Mouse (Mus musculus) limb, embryonic 10.5 days (tissue): ENCODE measurements around the gene Tmem151a. TPM values are rescaled to one million over a fixed set of nuclear protein-coding genes. Genes with fewer than 3 reads are reported as not detected.

Experiments used
- DNase-seq: peaks from one replicate; pipeline ENCODE4 v3.0.0-alpha.2; 2017; ENCODE audit warnings: low spot score
- H3K27ac ChIP-seq: fragments of 300-500 bp; sonication (generic); 2 replicates; pipeline ENCODE4 v1.5.1; 2016; ENCODE audit warnings: mild to moderate bottlenecking
- H3K27me3 ChIP-seq: fragments of 300-500 bp; sonication (generic); 2 replicates; pipeline ENCODE4 v1.6.1; 2016; ENCODE audit warnings: low read depth, mild to moderate bottlenecking; ENCODE audit not compliant: poor library complexity, severe bottlenecking
- H3K36me3 ChIP-seq: fragments of 300-500 bp; sonication (generic); 2 replicates; pipeline ENCODE4 v1.6.1; 2016; ENCODE audit warnings: mild to moderate bottlenecking, moderate library complexity
- H3K4me1 ChIP-seq: fragments of 300-500 bp; sonication (generic); 2 replicates; pipeline ENCODE4 v1.6.1; 2016
- H3K4me3 ChIP-seq: fragments of 300-500 bp; sonication (generic); 2 replicates; pipeline ENCODE4 v1.5.1; 2016; ENCODE audit warnings: mild to moderate bottlenecking, moderate library complexity
- H3K9me3 ChIP-seq: fragments of 300-500 bp; sonication (generic); replicated peaks from 2 replicates; pipeline ENCODE4 v1.6.1; 2016; ENCODE audit warnings: mild to moderate bottlenecking
- WGBS: fragments of 180-500 bp; shearing (Covaris S2); methylation state at CpG from one replicate; pipeline ENCODE4 v1.1.7; 2016; 5-methylcytosine and 5-hydroxymethylcytosine counted together
- polyA plus RNA-seq: library from polyadenylated mRNA; unstranded; fragments of >200 nt; fragmentation: Nextera tagmentation; extraction: Ambion mirVana; gene quantifications from 2 replicates; pipeline ENCODE4 v1.2.1, GENCODE M21; 2016

The Tmem151a gene
- polyA plus RNA-seq, 1 experiment from 2014 or later: 2.4 TPM

DNA sequence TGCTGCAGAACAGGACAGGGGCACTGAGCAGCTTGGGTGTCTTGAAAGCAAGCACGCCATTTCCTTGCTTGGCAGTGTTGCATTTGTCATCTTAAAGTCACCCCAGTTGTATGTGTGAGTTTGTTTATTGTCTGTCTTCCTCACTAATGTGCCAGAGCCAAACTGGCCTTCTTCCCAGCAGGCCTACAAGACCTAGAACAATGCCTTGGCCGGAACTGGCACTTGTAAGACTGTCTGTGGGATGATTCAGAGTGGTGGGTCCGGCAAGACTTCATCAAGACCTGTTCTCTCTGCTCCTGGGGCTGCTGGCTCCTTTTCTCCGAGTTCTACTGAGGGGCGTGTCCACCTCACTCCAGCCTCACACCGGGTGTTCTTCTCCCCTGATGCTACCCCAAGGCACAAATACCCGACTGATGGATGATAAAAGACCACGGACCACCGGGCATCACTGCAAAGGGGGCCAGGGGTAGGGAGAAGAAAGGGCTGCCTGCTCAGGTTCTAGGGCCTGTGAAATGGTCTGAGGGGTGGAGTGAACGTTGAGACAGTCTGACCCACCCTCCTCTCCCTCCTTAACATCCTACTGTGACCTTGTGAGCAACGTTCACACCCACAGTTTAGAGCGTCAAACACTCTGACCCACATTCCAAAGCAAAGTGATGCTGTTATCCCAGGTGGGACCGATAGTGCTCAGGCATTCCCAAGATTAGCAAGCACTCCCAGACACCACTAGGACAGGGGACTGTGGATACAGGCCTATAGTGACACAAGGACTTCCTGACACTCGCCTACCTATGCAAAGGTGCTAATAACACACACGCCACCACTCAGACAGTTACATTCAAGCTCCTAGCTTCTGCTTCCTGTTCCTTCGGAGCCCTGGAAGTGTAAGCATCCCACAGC is 27.2 kb downstream of the Tmem151a start:
- H3K36me3 ChIP-seq: no peaks in the 10 kb centered on the region
- peak overlapping the region; percentile 82 for H3K27ac ChIP-seq
- H3K27me3 ChIP-seq: peaks cover 25% of the 10 kb centered on the region
- H3K4me1 ChIP-seq: peaks cover 68% of the 10 kb centered on the region
- DNase-seq: peak; percentile 29
- H3K4me3 ChIP-seq: peak overlapping the region; percentile 25; the same call in 1 of the 2 replicates
- no peaks in the 10 kb centered on the region for H3K9me3 ChIP-seq
- WGBS: 22% methylated on average over 16 of the region's 16 CpGs

DNA sequence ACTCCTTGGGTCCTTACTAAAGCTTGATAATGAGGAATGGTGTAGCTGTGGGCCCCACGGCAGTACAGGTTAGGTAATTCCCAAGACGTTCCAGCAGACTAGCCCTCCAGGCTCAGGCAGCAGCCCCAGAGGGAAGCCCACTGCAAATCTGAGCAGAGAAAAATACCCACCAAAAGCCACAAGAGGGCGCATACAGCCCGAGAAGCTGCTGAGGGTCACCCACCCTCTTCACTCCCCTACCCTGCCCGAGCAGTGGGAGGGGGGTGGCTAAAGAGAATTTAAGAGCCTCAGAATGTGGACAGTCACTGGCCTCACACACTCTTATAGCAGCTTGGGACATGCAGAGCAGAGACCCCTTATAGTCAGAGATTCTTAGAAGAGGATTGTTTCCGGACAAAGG is 29.1 kb downstream of the Tmem151a start:
- DNase-seq: peak; percentile 83
- Histone ChIP-seq H3K27ac (peak overlapping the region; percentile 78), H3K9me3 (no peaks in the 10 kb centered on the region), H3K4me1 (peaks cover 70% of the 10 kb centered on the region), H3K27me3 (peaks cover 43% of the 10 kb centered on the region), H3K36me3 (no peaks in the 10 kb centered on the region), H3K4me3 (peak overlapping the region; percentile 29)
- WGBS: 11% methylated on average over 6 of the region's 6 CpGs

DNA sequence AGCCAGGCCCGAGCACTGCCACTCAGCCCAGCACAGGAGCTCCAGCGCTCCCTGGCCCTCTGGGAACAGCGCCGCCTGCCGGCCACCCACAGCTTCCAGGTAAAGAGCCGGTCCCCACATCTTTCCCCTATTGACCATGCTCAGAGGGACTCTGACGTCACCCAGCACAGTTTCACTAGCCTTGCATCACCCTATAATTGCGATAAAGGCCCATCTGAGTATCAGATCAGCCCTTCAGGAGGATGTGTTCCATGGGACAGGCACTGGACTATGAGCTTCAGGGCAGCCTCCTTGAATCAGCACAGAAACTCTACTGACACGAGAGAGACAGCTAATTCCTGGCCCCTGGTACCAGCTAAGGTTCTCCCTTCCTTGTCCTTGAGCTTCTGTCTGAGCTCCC is 31.4 kb downstream of the Tmem151a start:
- peak; percentile 90 for DNase-seq
- Histone ChIP-seq H3K4me3 (no peak overlapping the region), H3K4me1 (peaks cover 65% of the 10 kb centered on the region), H3K27me3 (peaks cover 62% of the 10 kb centered on the region), H3K9me3 (no peaks in the 10 kb centered on the region), H3K36me3 (peaks cover 12% of the 10 kb centered on the region), H3K27ac (no peak overlapping the region; the same call in 1 of the 2 replicates)
- 17% methylated on average over 9 of the region's 9 CpGs for WGBS

DNA sequence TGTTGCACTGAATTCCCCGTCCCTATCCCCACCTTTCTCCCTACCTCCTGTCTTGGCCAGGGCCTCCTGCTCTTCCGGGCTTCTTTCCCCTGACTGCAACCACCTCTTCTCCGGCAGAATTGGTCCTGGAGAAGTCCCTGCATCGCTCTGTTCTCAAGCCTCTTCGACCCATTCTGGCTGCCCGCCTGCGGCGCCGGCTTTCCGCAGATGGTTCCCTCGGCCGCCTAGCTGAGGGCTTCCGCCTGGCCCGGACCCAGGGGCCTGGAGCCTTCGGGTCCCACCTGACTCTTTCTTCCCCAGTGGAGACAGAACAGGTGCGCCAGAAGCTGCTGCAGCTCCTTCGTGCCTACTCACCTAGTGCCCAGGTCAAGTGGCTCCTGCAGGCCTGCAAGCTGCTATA is 32.5 kb downstream of the Tmem151a start:
- no peaks in the 10 kb centered on the region for H3K9me3 ChIP-seq
- DNase-seq: no peak
- H3K27me3 ChIP-seq: peaks cover 62% of the 10 kb centered on the region
- peaks cover 23% of the 10 kb centered on the region for H3K36me3 ChIP-seq
- WGBS: 49% methylated on average over 17 of the region's 17 CpGs
- H3K4me1 ChIP-seq: peaks cover 55% of the 10 kb centered on the region
- no peak overlapping the region for H3K4me3 ChIP-seq
- H3K27ac ChIP-seq: peak overlapping the region; percentile 50; the same call in 1 of the 2 replicates

DNA sequence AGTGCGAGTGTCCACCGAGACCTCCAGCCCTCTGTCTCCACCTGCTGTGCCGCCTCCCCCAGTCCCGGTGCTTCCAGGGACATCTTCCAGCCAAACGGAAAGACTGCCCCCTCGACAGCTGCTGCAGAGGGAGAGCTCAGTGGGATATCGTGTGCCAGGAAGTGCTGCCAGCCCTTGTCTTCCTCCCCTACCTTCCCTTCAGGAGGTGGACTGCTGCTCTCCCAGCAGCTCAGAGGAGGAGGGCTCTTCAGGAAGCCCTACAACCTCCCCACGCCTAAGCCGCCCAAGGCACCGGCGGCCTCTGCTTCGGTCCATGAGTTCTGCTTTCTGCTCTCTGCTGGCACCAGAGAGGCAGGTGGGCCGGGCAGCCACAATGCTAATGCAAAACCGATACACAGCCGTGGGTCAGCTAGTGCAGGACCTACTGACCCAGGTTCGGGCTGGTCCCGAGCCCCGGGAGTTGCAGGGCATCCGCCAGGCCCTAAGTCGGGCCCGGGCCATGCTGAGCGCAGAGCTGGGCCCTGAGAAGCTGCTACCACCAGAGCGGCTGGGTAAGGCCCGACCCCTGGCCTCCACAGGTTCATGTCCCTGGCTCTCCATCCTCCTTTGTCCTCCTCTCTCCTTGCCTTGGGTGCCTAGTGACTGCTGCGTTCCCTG is 33.0 kb downstream of the Tmem151a start:
- WGBS: 21% methylated on average over 25 of the region's 25 CpGs

DNA sequence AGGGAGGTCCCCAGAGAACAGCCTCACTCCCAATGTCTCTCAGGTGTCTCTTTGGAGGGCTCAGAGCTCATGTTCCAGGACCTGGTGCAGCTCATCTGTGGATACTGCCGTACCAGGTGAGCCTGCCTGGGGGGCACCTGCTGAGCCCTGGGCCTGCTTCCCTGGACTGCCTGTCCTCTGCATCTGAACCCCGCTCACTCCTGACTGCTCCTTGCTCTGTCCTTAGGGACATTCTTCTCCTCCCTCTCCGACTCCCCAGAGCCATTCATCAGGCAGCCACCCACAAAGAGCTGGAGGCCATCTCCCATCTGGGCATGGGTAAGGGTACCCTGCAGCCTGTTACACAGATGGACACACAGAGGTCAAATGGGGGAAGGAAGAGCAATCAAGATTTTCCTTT is 33.8 kb downstream of the Tmem151a start:
- 41% methylated on average over 3 of the region's 3 CpGs for WGBS
- H3K4me3 ChIP-seq: peak overlapping the region; percentile 41
- H3K27ac ChIP-seq: peak overlapping the region; percentile 63
- peaks cover 36% of the 10 kb centered on the region for H3K36me3 ChIP-seq
- H3K4me1 ChIP-seq: peaks cover 44% of the 10 kb centered on the region
- DNase-seq: no peak
- H3K9me3 ChIP-seq: no peaks in the 10 kb centered on the region
- peaks cover 62% of the 10 kb centered on the region for H3K27me3 ChIP-seq

More for the DNA sequence above, 33.0 kb downstream of the Tmem151a start:
- H3K4me1 ChIP-seq: peaks cover 51% of the 10 kb centered on the region
- peaks cover 62% of the 10 kb centered on the region for H3K27me3 ChIP-seq
- no peak for DNase-seq
- H3K36me3 ChIP-seq: peaks cover 28% of the 10 kb centered on the region
- H3K27ac ChIP-seq: peak overlapping the region; percentile 50; the same call in 1 of the 2 replicates
- peak overlapping the region; percentile 41; the same call in 1 of the 2 replicates for H3K4me3 ChIP-seq
- H3K9me3 ChIP-seq: no peaks in the 10 kb centered on the region

DNA sequence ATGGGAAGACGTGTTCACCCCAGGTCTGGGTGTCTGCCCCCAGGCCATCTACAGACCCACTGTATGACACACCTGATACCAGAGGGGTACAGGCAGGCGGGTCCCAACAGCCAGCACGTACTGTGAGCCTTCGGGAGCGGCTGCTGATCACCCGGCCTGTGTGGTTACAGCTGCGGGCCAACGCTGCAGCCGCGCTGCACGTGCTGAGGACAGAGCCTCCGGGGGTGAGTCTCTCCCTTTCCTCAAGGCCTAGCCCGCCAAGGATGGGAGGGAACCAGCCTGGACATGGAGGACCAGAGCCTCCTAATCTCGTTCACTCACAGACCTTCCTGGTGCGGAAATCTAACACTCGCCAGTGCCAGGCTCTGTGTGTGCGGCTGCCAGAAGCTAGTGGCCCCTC is 34.3 kb downstream of the Tmem151a start:
- 7% methylated on average over 17 of the region's 17 CpGs for WGBS

DNA sequence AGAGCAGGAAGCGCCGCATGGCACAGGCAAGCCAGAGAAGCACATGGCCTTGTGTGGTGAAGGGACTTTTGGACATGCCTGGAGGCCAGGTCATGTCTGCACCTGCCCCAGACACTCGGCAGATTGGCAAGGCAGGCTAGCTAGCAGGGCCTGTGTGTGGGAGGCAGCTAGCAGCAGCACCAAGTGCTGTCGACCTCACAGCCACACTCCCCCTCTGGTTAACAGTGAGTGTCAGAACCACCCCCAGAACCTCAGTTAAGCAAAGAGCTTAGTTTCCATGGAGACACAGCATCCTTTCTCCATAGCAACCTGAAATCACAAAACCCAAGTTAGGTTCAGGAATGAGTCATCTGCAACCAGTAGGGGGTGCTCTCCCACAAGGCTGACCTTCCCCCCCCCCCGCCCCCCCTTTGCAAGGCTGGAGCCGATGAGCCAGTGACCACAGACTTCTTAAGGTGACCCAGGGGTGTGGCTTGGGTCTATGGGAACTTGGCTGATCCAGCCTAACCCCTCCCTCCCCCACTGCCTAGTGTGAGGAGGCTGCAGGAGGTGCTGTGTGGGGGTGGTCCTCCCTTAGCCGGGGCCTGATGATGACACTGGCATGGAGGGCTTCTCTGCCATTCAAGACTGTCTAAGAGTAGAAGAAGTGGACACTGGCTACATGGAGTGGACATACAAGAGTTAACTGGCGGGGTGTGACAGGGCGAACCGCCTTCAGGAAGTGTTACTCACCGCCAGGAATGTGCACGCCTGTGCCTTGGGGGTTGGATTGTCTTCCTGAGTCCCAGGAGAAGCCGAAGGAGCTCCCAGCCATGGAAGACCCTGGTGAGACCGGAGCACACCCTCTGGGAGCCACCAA is 35.1 kb downstream of the Tmem151a start, which contains the start of gene Rin1:
Gene Rin1, plus strand, starts transcription at position 435 of the 859 bp plus-strand sequence.
- Histone ChIP-seq H3K9me3 (no peaks in the 10 kb centered on the region), H3K27ac (peak within 1 kb of the TSS; percentile 63), H3K36me3 (peaks cover 48% of the 10 kb centered on the region), H3K4me3 (peak within 1 kb of the TSS; percentile 41), H3K4me1 (peaks cover 38% of the 10 kb centered on the region), H3K27me3 (peaks cover 58% of the 10 kb centered on the region)
- 19% methylated on average over 14 of the region's 14 CpGs for WGBS
- DNase-seq: peak; percentile 73

More for the DNA sequence above, 34.3 kb downstream of the Tmem151a start:
- H3K27me3 ChIP-seq: peaks cover 62% of the 10 kb centered on the region
- peaks cover 41% of the 10 kb centered on the region for H3K36me3 ChIP-seq
- DNase-seq: peak; percentile 59
- peak overlapping the region; percentile 63 for H3K27ac ChIP-seq
- H3K4me3 ChIP-seq: peak overlapping the region; percentile 41
- H3K9me3 ChIP-seq: no peaks in the 10 kb centered on the region
- H3K4me1 ChIP-seq: peaks cover 39% of the 10 kb centered on the region

DNA sequence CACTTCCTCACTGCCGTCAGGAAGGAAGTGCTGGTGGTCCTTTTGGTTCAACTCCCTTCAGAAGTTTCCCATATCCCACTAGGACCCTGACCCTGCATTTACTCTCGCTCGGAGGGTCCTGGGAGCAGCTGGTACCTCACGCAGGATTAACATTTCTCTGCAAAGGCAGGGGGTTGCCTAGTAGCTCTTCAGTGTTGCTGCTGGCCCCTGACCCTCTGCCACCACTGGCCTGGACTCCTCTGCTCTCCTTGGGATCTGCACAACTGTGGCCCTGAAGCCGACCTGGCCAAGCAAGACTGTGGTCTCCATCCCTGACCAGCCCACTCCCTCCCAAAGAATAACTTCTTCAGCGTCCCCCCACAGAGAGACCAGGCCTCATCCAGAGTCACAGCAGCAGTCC is 36.0 kb downstream of the Tmem151a start:
- Histone ChIP-seq H3K27ac (no peak overlapping the region), H3K36me3 (peaks cover 50% of the 10 kb centered on the region), H3K9me3 (no peaks in the 10 kb centered on the region), H3K27me3 (peaks cover 49% of the 10 kb centered on the region), H3K4me3 (peak overlapping the region; percentile 41; the same call in 1 of the 2 replicates), H3K4me1 (peaks cover 38% of the 10 kb centered on the region)
- DNase-seq: no peak
- 84% methylated on average over 6 of the region's 6 CpGs for WGBS

DNA sequence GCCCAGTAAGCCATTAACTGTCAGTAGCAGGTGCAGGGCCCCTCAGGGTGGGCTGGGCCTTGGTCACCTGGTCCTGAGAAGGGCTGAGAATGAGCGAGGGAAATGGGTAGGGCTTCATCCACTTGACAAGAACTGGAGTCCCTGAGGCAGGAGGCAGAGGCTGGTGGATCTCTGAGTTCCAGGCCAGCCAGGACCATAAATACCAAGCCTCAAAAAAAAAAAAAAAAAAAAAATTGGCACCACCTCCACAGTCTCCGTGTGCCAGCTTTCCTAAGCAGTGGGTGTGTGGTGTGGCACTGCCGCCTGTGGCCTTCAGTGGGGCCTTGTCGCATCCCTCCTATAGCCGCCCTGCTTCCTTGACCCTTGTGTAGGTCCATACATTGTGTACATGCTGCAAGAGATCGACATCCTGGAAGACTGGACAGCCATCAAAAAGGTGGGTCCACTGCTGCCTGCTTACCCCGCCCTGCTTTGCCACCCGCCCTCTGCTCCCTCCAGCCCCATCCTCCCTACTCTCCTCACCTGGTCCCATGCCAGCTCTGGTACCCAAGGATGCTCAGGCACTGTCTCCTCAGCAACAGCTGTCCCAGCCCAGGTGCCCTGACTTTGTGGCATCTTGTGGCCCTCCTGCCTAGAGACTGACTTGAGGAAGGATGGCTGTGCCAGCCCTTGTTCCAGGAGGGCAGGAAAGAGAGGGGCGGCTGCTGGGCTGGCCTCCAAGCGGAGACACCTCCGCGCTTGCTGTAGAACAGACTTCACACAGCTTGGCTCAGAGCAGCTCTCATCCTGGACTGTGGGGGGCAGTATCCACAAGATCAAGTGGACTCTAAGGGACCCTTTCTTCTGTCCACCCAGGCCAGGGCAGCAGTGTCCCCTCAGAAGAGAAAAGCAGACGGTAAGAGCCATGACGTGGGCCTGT is 36.9 kb downstream of the Tmem151a start:
- no peak for DNase-seq
- Histone ChIP-seq H3K4me3 (no peak overlapping the region), H3K36me3 (peaks cover 58% of the 10 kb centered on the region), H3K9me3 (no peaks in the 10 kb centered on the region), H3K27me3 (peaks cover 40% of the 10 kb centered on the region), H3K27ac (no peak overlapping the region), H3K4me1 (peaks cover 38% of the 10 kb centered on the region)
- WGBS: 90% methylated on average over 14 of the region's 14 CpGs

DNA sequence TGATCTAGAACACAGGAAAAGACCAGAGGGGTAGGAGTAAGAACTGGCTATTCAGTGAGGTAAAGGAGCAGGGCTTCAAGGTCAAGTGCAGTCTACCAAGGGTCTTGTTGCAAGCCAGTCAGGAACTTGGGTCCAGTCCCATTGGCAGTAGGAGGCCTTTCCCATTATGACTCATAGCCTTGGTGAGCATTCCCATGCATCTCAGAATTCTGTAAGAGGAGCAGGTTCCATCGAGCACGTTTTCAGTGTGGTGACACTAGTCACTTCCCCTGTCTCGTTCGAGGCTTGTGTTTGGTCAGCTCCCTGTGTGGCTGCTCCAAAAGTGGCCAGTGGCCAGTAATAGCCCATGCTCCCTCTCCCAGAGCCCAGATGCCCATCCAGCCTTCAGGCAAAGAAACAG is 39.8 kb downstream of the Tmem151a start:
- Histone ChIP-seq H3K27me3 (peaks cover 12% of the 10 kb centered on the region), H3K4me1 (peaks cover 31% of the 10 kb centered on the region), H3K9me3 (no peaks in the 10 kb centered on the region), H3K36me3 (peaks cover 58% of the 10 kb centered on the region), H3K4me3 (no peak overlapping the region), H3K27ac (no peak overlapping the region)
- no peak for DNase-seq
- 83% methylated on average over 4 of the region's 4 CpGs for WGBS
